Mouse (Mus musculus): ENCODE results near the gene Gyg.
A peak's percentile ranks its signal among the peaks of the same experiment; 100 is the strongest.

Gene Gyg

DNA sequence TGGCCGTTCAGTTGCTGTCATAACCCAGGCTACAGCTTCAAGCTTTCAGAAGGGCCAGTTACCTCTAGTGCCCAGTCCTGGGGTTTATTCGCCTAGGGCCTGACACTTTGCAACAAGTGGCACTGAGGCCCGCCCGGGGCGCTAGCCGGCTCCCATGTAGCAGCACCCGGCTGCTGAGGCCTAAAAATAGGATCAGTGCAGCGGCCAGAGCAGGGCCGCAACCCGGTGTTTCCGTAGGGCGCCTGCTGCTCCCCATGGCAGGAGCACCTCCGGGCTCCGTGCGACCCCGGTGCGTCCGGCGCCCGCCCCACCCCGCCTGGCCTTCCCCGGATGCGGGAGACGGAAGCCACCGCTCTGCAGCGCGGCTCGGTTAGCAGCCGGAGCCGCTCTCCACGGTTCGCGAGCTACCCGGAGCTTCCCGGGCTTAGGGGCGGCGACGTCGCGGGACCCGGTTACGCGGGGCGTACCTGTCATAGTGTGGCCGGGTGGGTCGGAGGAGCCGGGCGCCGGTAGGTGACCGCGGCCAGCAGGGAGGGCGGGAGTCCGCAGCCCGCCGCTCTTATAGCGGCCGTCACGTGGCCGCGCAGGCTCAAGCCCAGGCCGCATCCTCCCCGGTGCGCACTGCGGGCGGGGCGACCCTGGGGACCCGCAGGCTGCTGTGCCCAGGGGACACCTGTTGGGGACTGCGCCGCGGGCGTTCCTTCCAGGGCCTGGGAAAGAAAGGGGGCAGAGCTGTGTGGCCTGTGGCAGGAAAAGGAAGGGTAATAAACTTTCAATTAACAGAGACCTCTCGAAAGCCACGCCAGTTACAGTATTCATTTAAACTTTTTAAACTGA lies at the start of gene Gyg:
TSS of gene Gyg (minus strand) at position 787 of the 837 bp plus-strand sequence.
- peak; percentile 83 for DNase-seq (ENCODE audit: extremely low read depth, insufficient read length, low spot score)

DNA sequence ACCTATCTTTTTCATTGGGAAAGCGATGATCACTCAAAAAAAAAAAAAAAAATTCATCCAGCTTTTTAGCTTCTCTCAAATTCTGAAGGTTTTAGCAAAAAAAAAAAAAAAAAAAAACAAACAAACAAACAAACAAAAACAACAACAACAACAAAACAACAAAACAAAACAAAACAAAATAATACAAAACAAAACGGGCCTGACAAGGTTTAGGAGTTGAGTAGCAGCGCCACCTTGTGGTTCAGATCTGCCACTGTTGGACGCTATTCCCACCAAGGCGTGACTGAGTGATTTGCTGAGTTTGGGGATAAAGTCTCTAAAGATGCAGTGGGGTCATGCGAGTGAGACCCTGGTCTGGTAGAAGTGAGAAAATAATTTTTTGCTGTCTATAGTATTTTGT lies 43.8 kb upstream of the Gyg start:
- DNase-seq (ENCODE audit: extremely low read depth, insufficient read length, low spot score), result no peak

GRCm38 (mm10) chr3:20197878-20198277 lies 42.8 kb upstream of the Gyg start:
- DNase-seq (ENCODE audit: extremely low read depth, insufficient read length, low spot score), result no peak

GRCm38 (mm10) chr3:20188976-20189675 lies 34.0 kb upstream of the Gyg start:
- DNase-seq (ENCODE audit: extremely low read depth, insufficient read length, low spot score), result no peak

- DNase-seq (ENCODE audit: extremely low read depth, insufficient read length, low spot score), result no peak
These were observed 17.3 kb upstream of the Gyg start for GRCm38 (mm10) chr3:20172394-20172793.

DNA sequence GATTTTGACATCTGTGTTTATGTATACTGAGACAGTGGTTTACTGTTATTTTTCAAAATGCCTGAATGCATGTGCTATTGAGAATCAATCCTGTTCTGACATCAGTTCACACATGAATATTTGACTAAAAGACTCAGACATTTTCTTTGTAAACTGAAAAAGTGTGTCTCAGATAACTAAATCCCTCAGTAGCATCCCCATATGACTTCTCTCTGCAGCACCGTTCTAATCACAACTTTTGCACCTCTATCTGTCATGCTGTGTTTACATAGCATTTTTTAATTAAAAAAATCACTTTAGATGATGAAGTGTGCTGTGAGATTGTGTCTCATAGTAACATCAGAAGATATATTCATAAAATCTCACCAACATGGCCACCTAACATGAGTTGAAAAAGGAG lies 12.4 kb upstream of the Gyg start:
- DNase-seq (ENCODE audit: extremely low read depth, insufficient read length, low spot score), result no peak

DNA sequence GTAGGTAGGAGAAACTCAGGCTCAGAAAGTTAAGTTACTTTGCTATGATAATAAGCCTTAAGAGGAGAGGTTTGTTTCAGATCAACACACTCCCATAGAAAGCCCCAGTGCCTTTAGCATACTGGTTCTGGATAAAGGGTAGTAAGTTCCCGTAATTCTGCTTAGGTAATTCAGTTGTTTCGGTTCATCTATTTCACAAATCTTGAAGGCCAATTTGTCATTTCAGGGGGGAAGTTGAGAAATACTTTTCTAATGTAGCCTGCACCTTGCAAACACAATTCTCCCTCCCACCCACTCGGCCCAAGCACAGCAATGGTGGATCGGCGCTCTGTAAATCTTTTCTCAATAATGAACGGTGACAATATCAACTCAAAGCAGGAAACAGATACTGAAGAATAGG lies 359 bp upstream of the Gyg start:
- no peak for DNase-seq (ENCODE audit: extremely low read depth, insufficient read length, low spot score)

- no peak for DNase-seq (ENCODE audit: extremely low read depth, insufficient read length, low spot score)
These were observed 3.5 kb downstream of the Gyg start for GRCm38 (mm10) chr3:20151651-20152050.

DNA sequence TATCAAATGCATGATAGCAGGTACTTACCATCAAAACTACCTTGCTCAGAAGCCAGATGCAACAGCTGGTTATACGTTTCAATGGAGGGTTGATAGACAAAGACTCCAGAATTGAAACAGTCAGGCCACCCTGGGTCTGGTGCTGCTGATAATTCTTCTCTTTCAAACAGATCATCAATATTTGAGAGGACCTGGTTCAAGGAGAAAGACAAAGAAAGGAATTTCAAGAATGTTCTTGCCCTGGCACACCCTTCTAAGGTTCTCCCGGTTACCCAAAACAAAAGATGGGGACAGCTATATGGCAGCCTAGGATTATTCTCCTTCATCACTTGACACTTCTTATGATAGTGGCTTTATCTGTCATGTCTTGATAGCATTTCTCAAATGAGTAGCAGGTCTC lies 4.6 kb downstream of the Gyg start:
- DNase-seq (ENCODE audit: extremely low read depth, insufficient read length, low spot score), result no peak

DNA sequence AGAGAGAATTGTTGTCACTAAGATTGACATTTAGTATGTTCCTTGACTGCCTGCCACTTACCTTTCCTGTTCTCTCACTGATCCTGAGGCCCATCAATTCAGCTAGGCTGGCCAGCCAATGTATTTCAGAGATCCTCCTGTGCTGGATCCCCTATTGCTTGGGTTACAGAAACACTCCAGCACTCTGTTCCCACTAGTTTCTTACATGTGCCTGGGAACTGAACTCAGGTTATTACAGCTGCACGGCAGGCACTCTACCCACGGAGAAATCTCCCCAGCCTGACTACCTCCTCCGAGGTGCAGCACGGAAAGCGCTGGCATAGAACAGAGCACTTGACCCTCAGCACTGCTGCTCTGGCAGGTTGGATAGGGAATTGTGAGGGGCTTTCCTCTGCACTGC lies 7.5 kb downstream of the Gyg start:
- DNase-seq (ENCODE audit: extremely low read depth, insufficient read length, low spot score), result no peak

DNA sequence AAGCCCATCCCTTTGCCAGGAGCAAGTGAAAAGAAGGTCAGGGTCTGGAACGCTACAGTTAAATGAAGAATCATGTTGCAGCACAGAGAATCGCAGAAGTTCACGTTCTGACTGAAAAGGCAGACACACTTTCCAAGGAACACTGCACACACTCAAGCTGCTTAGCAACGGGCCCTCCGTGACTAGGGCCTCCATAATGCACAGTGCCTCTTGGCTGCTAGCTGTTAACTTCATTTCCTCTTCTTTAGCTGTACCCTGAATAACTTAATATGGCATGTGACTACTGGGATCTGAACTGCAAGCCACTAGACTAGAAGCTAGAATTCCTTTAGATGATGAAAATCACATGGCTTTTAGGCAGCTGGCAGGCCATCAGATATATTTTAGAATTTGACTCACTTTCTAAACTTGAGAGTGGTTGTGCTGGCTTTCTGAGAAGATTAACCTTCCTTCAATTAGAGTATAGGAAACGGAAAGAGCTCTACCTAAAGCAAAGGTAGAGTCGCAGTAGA lies 8.2 kb downstream of the Gyg start:
- no peak for DNase-seq (ENCODE audit: extremely low read depth, insufficient read length, low spot score)

DNA sequence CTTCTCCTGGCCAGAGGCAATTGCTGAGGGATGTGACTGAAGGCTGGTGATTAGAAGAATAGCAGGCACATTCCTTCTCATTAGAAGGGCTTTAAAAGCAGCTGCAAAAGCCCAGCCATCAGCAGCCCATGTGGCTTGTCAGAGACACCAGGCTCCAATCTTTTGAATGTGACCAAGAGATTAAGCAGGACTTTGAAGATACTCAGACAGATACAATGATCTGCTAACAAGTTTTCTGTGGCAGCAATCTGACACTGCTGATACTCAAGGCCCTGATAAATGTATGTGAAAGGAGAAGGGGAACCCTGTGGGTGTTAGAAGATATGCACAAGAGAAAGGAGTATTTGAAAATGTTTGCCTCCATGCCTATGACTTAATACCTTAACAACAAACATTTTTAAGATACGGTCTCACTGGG lies 9.4 kb downstream of the Gyg start:
- no peak for DNase-seq (ENCODE audit: extremely low read depth, insufficient read length, low spot score)

GRCm38 (mm10) chr3:20144401-20144800 lies 10.7 kb downstream of the Gyg start:
- DNase-seq (ENCODE audit: extremely low read depth, insufficient read length, low spot score), result no peak

GRCm38 (mm10) chr3:20143726-20144125 lies 11.4 kb downstream of the Gyg start:
- no peak for DNase-seq (ENCODE audit: extremely low read depth, insufficient read length, low spot score)

DNA sequence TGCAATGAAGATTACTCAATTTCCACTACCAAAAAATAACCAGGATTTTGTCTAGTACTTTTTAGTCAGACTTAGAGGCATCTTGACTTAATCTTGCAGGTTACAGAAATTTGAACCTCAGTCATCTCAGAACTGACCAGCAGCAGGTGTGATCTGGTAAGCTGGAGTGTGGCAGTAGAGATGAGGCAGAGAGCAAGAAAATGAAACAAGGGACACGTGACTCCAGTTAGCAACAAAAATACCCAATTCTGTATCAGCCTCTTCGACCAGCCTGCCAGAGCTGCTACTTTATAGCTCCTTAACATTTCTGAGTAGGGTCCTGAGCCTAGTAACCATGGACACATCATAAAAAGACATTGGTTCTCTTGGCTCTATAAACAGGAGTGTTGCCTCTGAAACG lies 12.5 kb downstream of the Gyg start:
- DNase-seq (ENCODE audit: extremely low read depth, insufficient read length, low spot score), result no peak

GRCm38 (mm10) chr3:20142101-20142500 lies 13.0 kb downstream of the Gyg start:
- no peak for DNase-seq (ENCODE audit: extremely low read depth, insufficient read length, low spot score)

DNA sequence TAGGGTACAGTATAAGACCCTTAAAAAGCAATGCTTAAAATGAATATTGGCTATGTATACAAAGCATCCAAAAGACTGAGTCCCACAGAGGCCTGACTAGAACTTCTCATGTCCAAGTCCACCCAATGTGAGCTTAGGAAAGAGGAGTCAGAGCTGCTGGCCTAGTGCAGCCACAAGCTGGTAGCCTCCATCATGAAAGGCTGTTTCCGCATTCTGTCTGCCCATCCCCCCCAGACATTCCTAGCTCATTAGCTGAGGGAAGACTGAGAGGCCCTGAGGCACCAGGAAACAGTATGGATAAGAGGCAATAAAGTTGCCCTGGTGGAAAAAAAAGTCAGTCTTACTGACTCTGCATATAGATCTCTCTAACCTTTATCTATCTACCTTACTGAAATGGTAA lies 13.4 kb downstream of the Gyg start:
- DNase-seq (ENCODE audit: extremely low read depth, insufficient read length, low spot score), result no peak

- DNase-seq (ENCODE audit: extremely low read depth, insufficient read length, low spot score), result no peak
These were observed 13.9 kb downstream of the Gyg start for GRCm38 (mm10) chr3:20141240-20141639.

- DNase-seq (ENCODE audit: extremely low read depth, insufficient read length, low spot score), result no peak
These were observed 18.1 kb downstream of the Gyg start for GRCm38 (mm10) chr3:20136868-20137581.

- DNase-seq (ENCODE audit: extremely low read depth, insufficient read length, low spot score), result no peak
These were observed 20.6 kb downstream of the Gyg start for GRCm38 (mm10) chr3:20134545-20134944.

DNA sequence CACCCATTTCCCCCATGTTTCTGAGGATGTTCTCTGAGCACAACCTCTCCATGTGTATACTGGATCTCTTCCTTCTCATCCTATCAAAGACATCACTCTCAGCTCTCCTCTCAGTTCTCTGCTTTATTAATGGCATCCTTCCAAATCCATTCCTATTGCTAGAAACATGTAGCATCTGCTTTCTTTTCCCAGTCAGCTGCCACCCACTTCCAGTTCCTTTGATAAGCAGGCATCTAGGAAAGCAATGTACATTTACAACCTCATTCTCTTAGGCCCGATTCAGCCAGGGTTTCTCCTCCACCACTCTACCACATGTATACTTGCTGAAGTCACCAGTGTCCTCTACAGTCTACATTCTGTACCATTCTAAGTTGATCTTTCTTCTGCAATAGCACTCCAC lies 21.4 kb downstream of the Gyg start:
- DNase-seq (ENCODE audit: extremely low read depth, insufficient read length, low spot score), result no peak
